Mouse (Mus musculus) olfactory bulb, adult 2 months (tissue): ENCODE data around the gene Atg101. TPM values are rescaled to one million over a fixed set of nuclear protein-coding genes. Genes with fewer than 3 reads are reported as not detected.

Experiments
- H3K27ac ChIP-seq: fragments of 200-500 bp; 2 replicates; pipeline ENCODE4 v1.5.1; 2012; ENCODE audit warnings: low read depth, low read length; ENCODE audit not compliant: insufficient read depth
- H3K4me1 ChIP-seq: fragments of 200-500 bp; 2 replicates; pipeline ENCODE4 v1.6.1; 2012; ENCODE audit warnings: low read length; ENCODE audit not compliant: control insufficient read depth, insufficient read depth
- H3K4me3 ChIP-seq: fragments of 200-500 bp; 2 replicates; pipeline ENCODE4 v1.5.1; 2012; ENCODE audit warnings: mild to moderate bottlenecking, low read depth, low read length, moderate library complexity; ENCODE audit not compliant: insufficient read depth
- CTCF ChIP-seq: fragments of 200-500 bp; IDR thresholded peaks from 2 replicates; pipeline ENCODE4 v1.5.1; 2012; ENCODE audit warnings: low read depth, mild to moderate bottlenecking, low read length, moderate library complexity; ENCODE audit not compliant: insufficient read depth
- POLR2A ChIP-seq: fragments of 200-500 bp; IDR thresholded peaks from 2 replicates; pipeline ENCODE4 v1.6.1; 2012; ENCODE audit warnings: mild to moderate bottlenecking, low read depth, low read length, moderate library complexity; ENCODE audit not compliant: insufficient read depth
- WGBS: fragments of 180-500 bp; shearing (Covaris S2); methylation state at CpG from one replicate; pipeline ENCODE4 v1.1.7; 2018; 5-methylcytosine and 5-hydroxymethylcytosine counted together
- polyA plus RNA-seq: library from polyadenylated mRNA; stranded (reverse); fragments of >200 nt; gene quantifications from 2 replicates; pipeline ENCODE4 v1.2.4, GENCODE M21; 2012; ENCODE audit warnings: low replicate concordance; ENCODE audit not compliant: missing spikeins, insufficient read depth, insufficient read length

Gene Atg101
- polyA plus RNA-seq, 1 experiment: not detected

DNA sequence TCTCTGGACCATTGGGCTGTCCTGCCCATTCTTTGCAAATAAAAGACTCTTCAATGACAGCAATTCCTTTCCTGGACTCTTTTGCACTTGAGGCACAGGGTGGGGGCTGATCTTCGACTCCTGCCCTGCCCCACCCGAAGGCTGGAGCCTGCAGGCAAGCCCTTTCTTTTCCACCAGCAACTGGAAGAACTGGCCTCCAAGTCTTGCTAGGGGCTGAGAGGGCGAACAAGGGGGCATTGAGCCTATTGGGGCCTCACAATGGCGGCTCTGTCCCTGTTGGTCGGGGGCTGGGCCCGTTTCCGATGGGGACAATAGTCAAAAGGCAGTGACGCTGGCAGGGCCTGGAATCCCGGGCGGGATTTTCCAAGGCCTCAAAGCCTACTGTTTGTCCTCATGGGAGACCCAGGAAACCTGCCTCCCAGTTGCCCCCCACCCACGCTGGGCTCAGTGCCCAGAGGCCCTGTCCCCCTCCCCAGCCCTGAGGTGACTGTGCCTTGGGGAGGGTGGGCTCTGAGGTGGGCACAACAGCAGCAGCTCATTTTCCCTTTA lies 6.6 kb upstream of the Atg101 start:
- TF ChIP-seq POLR2A (no peak), CTCF (no peak)
- Histone ChIP-seq H3K27ac (no peak overlapping the region), H3K4me1 (peaks cover 8% of the 10 kb centered on the region), H3K4me3 (no peak overlapping the region)
- 36% methylated on average over 11 of the region's 11 CpGs for WGBS

DNA sequence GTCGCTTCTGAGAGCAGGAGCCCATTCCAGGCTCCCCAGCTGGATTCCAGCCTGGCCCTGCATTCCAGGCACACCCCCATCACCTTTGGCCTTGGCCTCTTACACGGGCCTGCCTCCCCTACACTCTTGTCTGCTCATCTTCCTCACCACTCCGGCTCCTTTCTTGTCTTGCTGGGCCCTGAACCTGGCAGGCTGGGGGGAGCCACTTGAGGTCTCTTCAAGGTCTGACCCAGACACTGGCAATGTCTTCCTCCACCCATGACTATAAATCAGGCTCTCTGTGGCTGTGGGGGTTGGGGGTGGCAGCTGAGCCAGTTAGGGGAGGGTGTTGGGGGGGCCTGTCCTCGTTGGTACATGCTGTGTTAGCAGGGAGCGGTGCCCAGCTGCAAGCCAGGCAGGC lies 5.5 kb upstream of the Atg101 start:
- no peak overlapping the region for H3K27ac ChIP-seq

DNA sequence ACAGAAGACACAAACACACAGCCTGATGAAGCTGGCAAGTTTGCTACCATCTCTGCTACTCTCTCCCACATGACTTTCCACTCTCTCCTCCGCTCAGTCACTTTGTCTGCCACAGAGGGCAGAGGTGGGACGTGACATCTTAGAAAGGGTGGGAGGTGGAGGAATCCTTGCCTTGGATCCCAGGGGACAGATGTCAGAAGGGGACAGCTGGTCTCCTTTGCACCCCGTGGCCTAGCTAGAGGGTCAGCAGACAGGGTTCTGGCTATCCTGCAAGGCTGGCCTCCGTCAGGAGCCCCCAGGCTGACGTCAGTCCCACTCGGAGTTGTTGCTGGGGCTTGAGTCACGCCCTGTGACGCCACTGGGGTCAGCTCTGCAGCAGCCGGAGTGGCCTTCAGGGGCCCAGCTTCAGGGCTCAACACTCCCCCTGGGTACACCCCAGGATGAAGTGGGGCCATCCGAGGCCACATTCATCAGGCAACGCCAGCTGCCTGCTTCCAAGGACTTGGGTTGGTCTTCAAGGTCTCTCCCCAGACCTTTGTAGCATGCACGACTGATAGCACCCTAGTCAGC lies 4.6 kb upstream of the Atg101 start:
- Histone ChIP-seq H3K4me1 (peaks cover 7% of the 10 kb centered on the region; the same call in 1 of the 2 replicates), H3K27ac (no peak overlapping the region), H3K4me3 (no peak overlapping the region)
- TF ChIP-seq CTCF (no peak), POLR2A (no peak)
- WGBS: 74% methylated on average over 12 of the region's 12 CpGs

More for the DNA sequence above, 5.5 kb upstream of the Atg101 start:
- peaks cover 7% of the 10 kb centered on the region; the same call in 1 of the 2 replicates for H3K4me1 ChIP-seq
- TF ChIP-seq CTCF: no peak
- TF ChIP-seq POLR2A: no peak
- 74% methylated on average over 5 of the region's 5 CpGs for WGBS
- no peak overlapping the region for H3K4me3 ChIP-seq

DNA sequence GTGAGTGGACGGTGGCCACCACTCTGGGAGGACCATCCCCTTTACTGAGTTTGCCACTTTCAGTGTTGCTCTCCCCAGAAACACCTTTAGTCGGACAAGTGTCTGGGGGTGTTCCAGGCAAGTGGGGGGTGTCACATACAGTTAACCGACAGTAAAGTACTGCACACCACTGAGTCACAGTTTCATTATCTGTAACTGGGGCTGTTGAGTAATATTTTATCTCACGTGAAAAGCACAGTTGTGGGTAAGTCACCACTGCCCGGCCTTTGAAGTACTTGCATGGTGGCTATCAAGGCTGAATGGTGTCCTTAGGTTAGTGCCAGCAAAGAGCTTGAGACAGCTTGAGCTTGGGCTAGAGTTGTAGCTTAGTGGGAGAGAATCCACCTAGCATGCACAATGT lies 1.6 kb upstream of the Atg101 start:
- H3K27ac ChIP-seq: no peak overlapping the region
- peaks cover 13% of the 10 kb centered on the region; the same call in 1 of the 2 replicates for H3K4me1 ChIP-seq
- no peak for TF ChIP-seq POLR2A
- TF ChIP-seq CTCF: no peak
- no peak overlapping the region for H3K4me3 ChIP-seq
- WGBS: 78% methylated on average over 5 of the region's 5 CpGs

DNA sequence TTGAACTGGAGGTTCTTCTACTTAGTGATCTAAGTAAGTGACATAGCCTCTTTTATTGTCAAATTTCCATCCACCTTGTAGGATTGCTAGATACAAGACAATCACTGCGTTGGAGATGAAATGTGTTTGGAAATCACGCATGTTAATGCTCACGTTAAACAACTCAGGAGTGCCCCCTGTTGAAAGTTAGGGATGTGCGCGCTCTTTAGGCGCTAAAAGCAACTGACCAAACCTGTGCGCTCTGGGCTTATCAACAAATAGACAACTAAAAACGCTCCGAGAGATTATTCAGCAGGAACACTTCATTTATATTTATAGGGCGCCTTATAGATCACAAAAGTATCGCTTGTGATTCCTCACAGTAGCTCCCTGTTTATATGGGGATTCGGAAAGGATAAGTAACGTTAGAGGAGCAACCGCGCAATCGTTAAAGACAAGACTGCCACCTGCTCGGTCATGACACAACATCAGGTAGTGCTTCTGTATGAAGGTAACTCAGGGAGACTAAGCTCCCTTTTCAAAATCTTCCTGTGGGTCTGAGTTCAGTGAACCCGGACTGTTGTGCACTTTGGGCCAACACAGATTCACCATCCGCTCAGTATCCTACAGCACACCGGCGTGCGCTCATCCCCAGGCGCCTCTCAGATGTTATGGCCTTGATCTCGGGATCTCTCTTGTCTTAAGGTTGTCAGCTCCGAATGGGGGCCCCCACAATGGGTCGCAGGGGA lies 725 bp upstream of the Atg101 start:
- no peak overlapping the region; the same call in 1 of the 2 replicates for H3K27ac ChIP-seq
- under 1% methylated on average over 26 of the region's 26 CpGs for WGBS

DNA sequence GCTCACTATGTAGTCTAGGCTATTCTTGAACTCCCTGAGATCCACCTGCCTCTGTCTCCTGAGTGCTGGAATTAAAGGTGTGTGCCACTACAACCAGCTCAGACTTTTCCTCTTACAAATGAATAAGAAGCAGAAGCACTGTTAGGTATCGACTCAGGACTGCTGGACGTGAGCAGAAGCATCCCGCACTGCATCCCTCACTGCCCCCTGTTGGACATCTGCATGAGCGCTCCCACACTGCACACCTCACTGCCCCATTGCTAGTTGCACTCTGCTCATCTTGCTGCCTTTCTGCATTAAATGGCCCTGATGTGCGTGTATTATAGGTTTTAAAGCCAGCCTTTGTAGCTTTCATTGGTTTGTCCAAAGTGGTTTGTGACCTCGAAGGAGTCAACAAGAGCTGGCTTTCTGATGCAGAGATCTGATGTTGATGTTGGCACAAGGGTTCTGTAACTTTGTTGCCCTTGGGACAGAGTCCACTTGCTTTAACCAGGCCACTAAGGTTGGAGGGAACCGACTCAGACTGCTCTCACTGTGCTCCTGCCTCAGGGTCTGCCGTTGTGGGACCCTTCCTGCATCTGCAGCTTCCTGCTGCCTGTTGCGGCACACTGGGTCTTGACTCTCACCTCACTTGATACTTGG lies 2.2 kb downstream of the Atg101 start:
- TF ChIP-seq CTCF: no peak
- TF ChIP-seq POLR2A: no peak
- H3K4me3 ChIP-seq: no peak overlapping the region
- no peak overlapping the region for H3K27ac ChIP-seq
- H3K4me1 ChIP-seq: peaks cover 9% of the 10 kb centered on the region; the same call in 1 of the 2 replicates
- 57% methylated on average over 9 of the region's 9 CpGs for WGBS

More for the DNA sequence above, 725 bp upstream of the Atg101 start:
- TF ChIP-seq POLR2A (no peak), CTCF (no peak)
- peaks cover 9% of the 10 kb centered on the region; the same call in 1 of the 2 replicates for H3K4me1 ChIP-seq
- peak overlapping the region; percentile 72 for H3K4me3 ChIP-seq

DNA sequence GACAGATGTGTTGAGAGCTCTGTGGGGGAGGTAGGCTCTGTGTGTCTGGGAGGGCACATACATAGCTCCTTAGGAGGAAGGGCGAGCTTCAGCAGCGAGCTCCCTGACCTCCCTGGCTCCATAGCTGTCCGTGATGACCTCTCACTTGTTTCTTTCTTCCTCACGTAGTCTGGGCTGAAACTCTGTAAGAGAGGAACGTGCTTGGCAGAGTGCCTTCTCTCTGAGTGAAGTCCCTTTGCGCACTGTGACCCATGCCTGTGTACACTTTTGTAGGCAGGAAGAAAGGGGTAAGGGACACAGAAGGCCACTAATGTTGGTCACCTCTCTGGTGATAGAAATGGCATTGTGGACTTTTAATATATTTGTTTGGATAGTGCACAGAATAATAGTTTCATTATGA lies 3.3 kb downstream of the Atg101 start:
- peaks cover 9% of the 10 kb centered on the region; the same call in 1 of the 2 replicates for H3K4me1 ChIP-seq
- no peak overlapping the region for H3K4me3 ChIP-seq
- TF ChIP-seq CTCF (no peak), POLR2A (no peak)
- H3K27ac ChIP-seq: no peak overlapping the region
- 82% methylated on average over 6 of the region's 6 CpGs for WGBS

DNA sequence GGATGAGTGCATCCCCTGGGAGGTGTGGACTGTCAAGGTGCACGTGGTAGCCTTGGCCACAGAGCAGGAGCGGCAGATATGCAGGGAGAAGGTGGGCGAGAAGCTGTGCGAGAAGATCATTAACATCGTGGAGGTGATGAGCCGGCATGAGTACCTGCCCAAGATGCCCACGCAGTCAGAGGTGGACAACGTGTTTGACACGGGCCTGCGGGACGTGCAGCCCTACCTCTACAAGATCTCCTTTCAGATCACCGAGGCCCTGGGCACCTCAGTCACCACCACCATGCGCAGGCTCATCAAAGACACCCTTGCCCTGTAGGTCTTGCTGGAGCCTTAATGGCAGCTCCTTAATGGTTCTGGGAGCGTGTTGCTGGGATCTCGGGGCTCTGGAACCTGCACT lies 6.3 kb downstream of the Atg101 start:
- H3K4me3 ChIP-seq: no peak overlapping the region
- 94% methylated on average over 15 of the region's 15 CpGs for WGBS
- TF ChIP-seq CTCF (no peak), POLR2A (no peak)
- H3K27ac ChIP-seq: no peak overlapping the region
- H3K4me1 ChIP-seq: peaks cover 22% of the 10 kb centered on the region

DNA sequence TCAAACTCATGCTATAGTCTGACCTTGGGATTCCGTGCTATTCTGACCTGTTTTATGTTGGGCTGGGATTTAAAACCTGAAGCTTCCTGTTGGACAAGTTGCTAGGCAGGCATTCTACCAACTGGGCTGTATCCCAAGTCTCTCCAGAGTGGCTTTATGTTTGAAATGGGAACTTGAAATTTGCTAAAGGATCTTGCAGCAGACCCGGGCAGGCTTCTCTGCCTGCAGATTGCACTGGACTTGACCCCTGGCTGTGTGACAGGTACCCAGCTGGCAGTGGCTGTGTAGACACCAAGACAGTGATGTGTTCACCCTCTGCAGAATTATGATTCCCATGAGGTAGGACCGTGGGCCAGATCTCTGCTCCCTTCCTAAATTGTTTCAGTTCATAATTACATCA lies 7.9 kb downstream of the Atg101 start:
- WGBS: 64% methylated on average over 3 of the region's 3 CpGs
- Histone ChIP-seq H3K4me3 (no peak overlapping the region), H3K27ac (no peak overlapping the region), H3K4me1 (peaks cover 16% of the 10 kb centered on the region)
- TF ChIP-seq CTCF: no peak
- no peak for TF ChIP-seq POLR2A
